Mouse (Mus musculus) megakaryocyte, embryonic 14.5 days (primary cell): ENCODE data around the gene Shb. TPM values are rescaled to one million over a fixed set of nuclear protein-coding genes. Genes with fewer than 3 reads are reported as not detected.

Experiments
- H3K27me3 ChIP-seq: replicated peaks from 2 replicates; pipeline ENCODE3; 2012; ENCODE audit warnings: inconsistent platforms
- H3K36me3 ChIP-seq: replicated peaks from 2 replicates; pipeline ENCODE3; 2012; ENCODE audit warnings: low read length, inconsistent platforms, mixed read lengths
- H3K4me1 ChIP-seq: 2 replicates; pipeline ENCODE4 v1.6.1; 2012; ENCODE audit warnings: inconsistent platforms
- H3K4me3 ChIP-seq: replicated peaks from 2 replicates; pipeline ENCODE3; 2012; ENCODE audit warnings: moderate library complexity, mild to moderate bottlenecking, inconsistent platforms
- H3K9me3 ChIP-seq: 2 replicates; pipeline ENCODE4 v1.6.1; 2012; ENCODE audit warnings: inconsistent platforms
- FLI1 ChIP-seq: IDR thresholded peaks from 2 replicates; pipeline ENCODE4 v1.6.1; 2012; ENCODE audit warnings: low read length, inconsistent platforms, mixed read lengths
- GATA1 ChIP-seq: IDR thresholded peaks from 3 replicates; pipeline ENCODE4 v1.6.1; 2012; ENCODE audit warnings: mixed read lengths, low read length, inconsistent platforms, borderline replicate concordance
- polyA plus RNA-seq: library from polyadenylated mRNA; stranded (reverse); fragments of >175 nt; gene quantifications from 2 replicates; pipeline ENCODE4 v1.2.3, GENCODE M21; 2012; ENCODE audit warnings: low replicate concordance; ENCODE audit not compliant: insufficient read depth

The Shb gene
- polyA plus RNA-seq, 1 experiment: 20.2 TPM

DNA sequence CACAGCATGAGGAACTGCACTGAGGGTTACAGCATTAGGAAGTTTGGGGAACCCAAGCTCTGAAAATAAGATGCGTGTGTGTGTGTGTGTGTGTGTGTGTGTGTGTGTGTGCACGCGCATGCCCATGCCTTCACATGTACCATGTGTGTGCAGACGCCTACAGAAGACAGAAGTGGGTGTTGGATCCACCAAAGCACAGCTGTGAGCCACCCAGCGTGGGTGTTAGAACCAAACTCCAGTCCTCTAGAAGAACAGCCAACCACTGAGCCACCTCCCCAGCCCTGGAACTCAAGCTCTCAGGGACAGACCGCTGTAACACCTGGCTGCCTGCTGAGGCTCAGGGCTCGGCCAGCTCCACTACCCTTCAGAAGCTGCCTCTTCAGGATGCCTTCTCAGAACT, 83.8 kb downstream of the Shb start:
- Histone ChIP-seq H3K4me1 (peaks cover 80% of the 10 kb centered on the region), H3K27me3 (no peaks in the 10 kb centered on the region), H3K4me3 (no peak overlapping the region), H3K9me3 (no peaks in the 10 kb centered on the region), H3K36me3 (peaks cover 51% of the 10 kb centered on the region)
- TF ChIP-seq FLI1 (no peak), GATA1 (no peak)

DNA sequence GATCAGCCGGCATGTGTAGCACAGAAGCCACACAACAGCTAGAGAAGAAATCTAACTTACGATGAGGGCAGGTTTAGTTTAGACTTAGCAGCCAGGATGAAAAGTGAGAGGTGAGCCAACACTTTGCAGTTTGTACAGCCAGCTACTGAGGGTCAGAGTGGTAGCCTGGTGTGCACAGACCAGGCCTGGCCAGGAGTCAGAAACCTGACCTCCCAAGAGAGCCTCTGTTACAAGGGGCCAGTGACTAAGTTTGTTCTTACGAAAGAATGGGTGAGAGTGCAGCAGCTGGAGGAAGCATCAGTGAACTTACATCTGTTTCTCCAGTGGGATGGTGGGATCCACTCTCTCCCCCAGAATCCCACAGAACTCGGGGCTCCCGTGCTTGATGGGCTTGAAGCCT, 85.1 kb downstream of the Shb start:
- Histone ChIP-seq H3K27me3 (peaks cover under 1% of the 10 kb centered on the region), H3K36me3 (peaks cover 62% of the 10 kb centered on the region), H3K9me3 (no peaks in the 10 kb centered on the region), H3K4me1 (peaks cover 80% of the 10 kb centered on the region), H3K4me3 (no peak overlapping the region)
- TF ChIP-seq FLI1 (no peak), GATA1 (no peak)

DNA sequence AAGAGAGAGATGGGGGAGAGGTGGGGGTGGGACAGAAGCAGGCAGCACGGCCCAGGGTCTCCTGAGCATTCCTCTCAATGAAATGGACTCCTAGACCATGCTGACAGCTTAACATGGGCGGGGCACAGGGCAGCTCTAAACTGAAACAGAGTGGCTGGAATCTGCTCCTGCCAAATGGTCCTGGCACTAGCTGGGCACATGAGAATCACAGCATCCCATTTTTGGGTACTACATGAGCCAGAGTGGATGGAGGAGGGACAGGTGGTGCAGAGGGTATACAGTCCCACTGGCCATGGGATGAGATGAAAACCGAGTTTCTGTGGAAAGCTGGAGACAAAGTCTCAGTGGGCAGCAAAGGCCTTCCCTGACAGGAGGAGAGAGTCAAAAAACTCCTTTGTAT, 87.0 kb downstream of the Shb start:
- TF ChIP-seq GATA1 (no peak), FLI1 (no peak)
- Histone ChIP-seq H3K36me3 (peaks cover 78% of the 10 kb centered on the region), H3K4me1 (peaks cover 75% of the 10 kb centered on the region), H3K9me3 (no peaks in the 10 kb centered on the region), H3K27me3 (peaks cover 1% of the 10 kb centered on the region), H3K4me3 (no peak overlapping the region)

DNA sequence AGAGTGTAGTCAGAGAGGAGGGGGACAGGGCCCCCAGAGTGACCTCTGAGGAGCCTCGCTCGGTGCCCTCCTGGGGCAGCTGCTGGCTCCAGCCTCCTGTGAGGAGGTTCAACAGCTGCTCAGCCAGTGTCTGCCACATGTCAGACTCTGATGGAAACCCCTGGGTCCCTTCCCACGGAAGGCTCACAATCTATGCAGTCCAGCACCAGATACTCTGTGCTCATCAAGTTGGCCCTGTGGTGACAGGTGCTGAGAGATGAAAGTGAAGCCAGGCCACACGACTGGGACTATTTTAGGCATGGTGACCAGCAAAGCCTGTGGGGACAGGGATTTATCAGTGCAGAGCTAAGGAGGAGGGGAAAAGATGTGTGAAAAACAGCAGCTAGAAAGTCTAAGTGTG, 87.5 kb downstream of the Shb start:
- Histone ChIP-seq H3K27me3 (peaks cover 1% of the 10 kb centered on the region), H3K9me3 (no peaks in the 10 kb centered on the region), H3K36me3 (peaks cover 81% of the 10 kb centered on the region), H3K4me3 (no peak overlapping the region), H3K4me1 (peaks cover 75% of the 10 kb centered on the region)
- TF ChIP-seq GATA1: no peak
- TF ChIP-seq FLI1: no peak

DNA sequence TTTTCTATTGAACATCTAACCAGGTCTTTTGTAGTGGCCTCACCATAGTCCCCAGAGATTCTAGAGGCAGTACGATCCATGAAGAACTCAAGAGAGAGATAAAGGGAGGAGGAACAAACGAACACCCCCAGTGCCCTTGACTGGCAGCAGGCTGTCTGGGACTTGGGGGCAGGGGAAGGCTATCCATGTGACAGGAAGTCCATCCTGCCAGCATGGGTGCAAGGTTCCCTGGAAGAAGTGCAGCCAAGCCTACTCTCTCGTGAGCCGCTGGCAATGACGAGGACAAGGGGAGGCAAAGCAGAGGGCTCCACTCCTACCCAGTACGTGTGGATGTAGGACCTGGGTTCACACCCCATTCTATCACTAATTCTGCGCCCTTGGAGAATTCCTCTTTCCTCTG, 88.6 kb downstream of the Shb start:
- Histone ChIP-seq H3K36me3 (peaks cover 83% of the 10 kb centered on the region), H3K4me1 (peaks cover 74% of the 10 kb centered on the region), H3K4me3 (peak overlapping the region; percentile 39), H3K9me3 (no peaks in the 10 kb centered on the region), H3K27me3 (peaks cover 1% of the 10 kb centered on the region)
- TF ChIP-seq GATA1 (no peak), FLI1 (no peak)

DNA sequence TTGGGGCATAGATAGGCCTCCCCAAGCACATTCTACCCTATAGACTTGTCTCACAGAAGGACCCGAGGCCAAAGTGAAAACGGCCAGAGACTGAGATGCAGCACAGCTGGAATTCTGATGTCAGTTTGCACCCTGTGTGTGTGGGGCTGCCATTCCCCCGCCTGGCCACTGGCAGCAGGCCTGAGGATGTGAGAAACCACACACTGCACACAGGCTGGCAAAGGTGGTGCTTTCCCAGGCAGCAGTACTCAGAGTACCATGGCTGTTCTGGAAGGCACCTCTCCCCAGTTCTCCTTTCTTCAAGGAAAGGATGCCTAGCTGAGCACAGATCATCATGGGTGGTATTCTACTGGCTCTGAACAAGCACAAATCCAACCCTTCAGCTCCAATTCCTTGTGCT, 90.0 kb downstream of the Shb start:
- peaks cover 82% of the 10 kb centered on the region for H3K36me3 ChIP-seq
- peaks cover 4% of the 10 kb centered on the region for H3K27me3 ChIP-seq
- no peak overlapping the region for H3K4me3 ChIP-seq
- peaks cover 60% of the 10 kb centered on the region for H3K4me1 ChIP-seq
- no peaks in the 10 kb centered on the region for H3K9me3 ChIP-seq
- TF ChIP-seq FLI1 (no peak), GATA1 (no peak)

DNA sequence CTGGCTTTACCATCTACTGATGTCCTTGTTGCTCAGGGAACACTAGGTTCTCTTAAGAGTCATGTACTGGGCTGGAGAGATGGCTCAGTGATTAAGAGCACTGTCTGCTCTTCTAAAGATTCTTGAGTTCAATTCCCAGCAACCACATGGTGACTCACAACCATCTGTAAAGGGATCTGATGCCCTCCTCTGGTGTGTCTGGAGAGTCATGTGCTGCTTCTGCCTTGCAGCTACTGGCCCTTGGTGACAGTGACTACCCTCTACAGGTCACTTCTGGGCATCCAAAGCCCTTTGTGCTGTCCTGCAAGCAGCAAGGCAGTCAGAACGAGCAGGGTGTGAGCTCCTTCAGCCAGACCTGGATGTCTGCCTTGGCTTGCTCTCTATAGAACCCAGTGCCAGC, 90.5 kb downstream of the Shb start:
- Histone ChIP-seq H3K36me3 (peaks cover 78% of the 10 kb centered on the region), H3K9me3 (no peaks in the 10 kb centered on the region), H3K4me3 (no peak overlapping the region), H3K27me3 (peaks cover 6% of the 10 kb centered on the region), H3K4me1 (peaks cover 58% of the 10 kb centered on the region)
- TF ChIP-seq FLI1: no peak
- TF ChIP-seq GATA1: no peak

DNA sequence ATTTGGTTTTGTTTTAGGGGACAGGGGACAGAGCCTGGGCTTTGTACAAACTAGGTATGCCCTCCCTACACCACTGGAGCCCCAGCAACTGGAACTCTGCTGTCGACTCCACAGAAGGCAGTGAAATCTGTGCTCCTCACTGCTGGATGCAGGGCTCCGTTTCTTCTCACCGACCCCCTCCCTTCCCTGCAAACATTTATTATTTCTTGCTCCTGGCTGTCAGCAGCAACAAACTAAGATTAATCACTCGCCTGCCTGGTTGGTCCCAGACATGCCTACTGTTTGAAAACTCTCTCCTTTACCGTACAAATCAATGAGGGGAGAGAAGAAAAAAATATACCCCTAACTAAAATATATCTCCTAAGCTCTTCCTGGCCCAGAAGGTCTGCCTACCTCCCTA, 93.0 kb downstream of the Shb start:
- TF ChIP-seq GATA1 (no peak), FLI1 (no peak)
- no peaks in the 10 kb centered on the region for H3K9me3 ChIP-seq
- peaks cover 64% of the 10 kb centered on the region for H3K36me3 ChIP-seq
- peaks cover 45% of the 10 kb centered on the region for H3K4me1 ChIP-seq
- no peak overlapping the region for H3K4me3 ChIP-seq
- H3K27me3 ChIP-seq: peaks cover 8% of the 10 kb centered on the region

DNA sequence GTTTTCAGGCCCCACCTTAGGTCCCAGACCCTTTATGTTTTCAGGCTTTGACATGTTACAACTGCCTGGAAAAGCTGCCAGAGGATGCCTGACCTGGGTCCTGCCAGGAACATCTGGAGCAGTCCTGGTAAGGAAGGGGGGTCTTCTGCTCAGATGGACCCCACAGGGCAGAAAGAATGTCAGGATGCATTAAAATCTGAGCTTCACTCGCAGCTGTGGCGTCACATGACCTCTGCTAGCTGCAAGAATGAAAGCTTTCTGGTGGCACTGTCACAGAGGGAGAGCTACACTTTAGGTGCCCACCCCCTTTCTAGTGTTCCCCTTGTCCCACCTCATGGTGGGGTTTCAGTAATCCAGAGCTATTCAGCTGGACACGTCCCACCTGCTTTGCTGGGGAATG, 95.3 kb downstream of the Shb start:
- Histone ChIP-seq H3K4me1 (peaks cover 23% of the 10 kb centered on the region; the same call in 1 of the 2 replicates), H3K4me3 (no peak overlapping the region), H3K27me3 (peaks cover 11% of the 10 kb centered on the region), H3K36me3 (peaks cover 50% of the 10 kb centered on the region), H3K9me3 (no peaks in the 10 kb centered on the region)
- no peak for TF ChIP-seq GATA1
- no peak for TF ChIP-seq FLI1

DNA sequence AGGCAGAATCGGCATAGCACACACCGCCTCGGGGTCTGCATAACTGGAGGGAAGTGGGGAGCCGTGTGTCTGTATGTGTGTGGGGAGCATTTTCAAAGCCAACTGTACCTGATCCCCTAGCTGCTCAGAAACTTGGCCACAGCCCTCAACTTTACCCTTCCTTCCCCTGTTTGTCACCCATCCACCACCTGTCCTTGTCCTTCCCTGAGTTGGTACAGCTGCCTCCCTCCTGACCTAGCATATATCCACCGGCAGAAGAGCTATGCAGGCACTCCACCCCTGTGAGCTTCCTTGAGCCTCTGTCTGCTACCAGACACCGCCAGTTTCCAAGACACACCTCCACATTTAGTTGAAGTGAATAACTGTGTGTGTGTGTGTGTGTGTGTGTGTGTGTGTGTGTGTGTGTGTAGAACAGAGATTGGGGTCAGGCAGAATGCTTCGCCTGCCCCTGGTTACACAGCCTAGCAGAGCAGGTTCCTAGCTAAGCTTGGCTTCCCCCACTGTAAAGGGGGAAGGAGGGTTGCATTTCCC, 95.8 kb downstream of the Shb start:
- TF ChIP-seq FLI1 (no peak), GATA1 (no peak)
- Histone ChIP-seq H3K27me3 (peaks cover 11% of the 10 kb centered on the region), H3K36me3 (peaks cover 50% of the 10 kb centered on the region), H3K4me1 (peaks cover 19% of the 10 kb centered on the region; the same call in 1 of the 2 replicates), H3K9me3 (no peaks in the 10 kb centered on the region), H3K4me3 (no peak overlapping the region)

DNA sequence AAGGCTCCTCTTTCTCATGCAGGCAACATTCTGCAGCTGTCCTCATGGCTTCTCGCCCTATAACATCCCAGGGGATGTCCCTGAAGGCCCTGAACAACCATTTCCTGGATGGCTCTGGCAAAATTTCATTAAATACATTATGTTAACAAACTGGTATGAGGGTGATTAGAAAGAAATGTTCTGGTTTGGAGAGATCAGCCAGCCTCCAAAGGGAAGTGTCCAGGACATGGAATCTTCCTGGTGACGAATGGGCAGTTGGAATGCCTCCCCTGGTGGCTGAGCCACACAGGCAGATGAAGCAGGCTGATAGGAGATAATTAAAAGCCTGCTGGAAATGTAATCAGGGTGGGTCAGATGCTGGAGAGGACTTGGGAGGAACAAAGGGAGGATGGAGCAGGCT, 96.4 kb downstream of the Shb start:
- peaks cover 50% of the 10 kb centered on the region for H3K36me3 ChIP-seq
- no peaks in the 10 kb centered on the region for H3K9me3 ChIP-seq
- peaks cover 13% of the 10 kb centered on the region for H3K27me3 ChIP-seq
- H3K4me1 ChIP-seq: peaks cover 15% of the 10 kb centered on the region; the same call in 1 of the 2 replicates
- TF ChIP-seq GATA1 (no peak), FLI1 (no peak)
- H3K4me3 ChIP-seq: no peak overlapping the region
